Mouse (Mus musculus): ENCODE results near the gene Ugt1a9.

Ugt1a9 gene

GRCm38 (mm10) chr1:88258881-88259642 is 188.5 kb downstream of the Ugt1a9 start:
- peak; percentile 44 for DNase-seq (ENCODE audit: low read depth, low spot score)

- no peak for DNase-seq (ENCODE audit: low read depth, low spot score)
These were observed 189.0 kb downstream of the Ugt1a9 start for GRCm38 (mm10) chr1:88259643-88260024.

GRCm38 (mm10) chr1:88260114-88260513 is 189.5 kb downstream of the Ugt1a9 start:
- no peak for DNase-seq (ENCODE audit: low read depth, low spot score)

GRCm38 (mm10) chr1:88260604-88261377 is 190.2 kb downstream of the Ugt1a9 start:
- no peak for DNase-seq (ENCODE audit: low read depth, low spot score)

GRCm38 (mm10) chr1:88261706-88262105 is 191.1 kb downstream of the Ugt1a9 start:
- DNase-seq (ENCODE audit: low read depth, low spot score): no peak

GRCm38 (mm10) chr1:88262255-88262654 is 191.7 kb downstream of the Ugt1a9 start:
- peak; percentile 52 for DNase-seq (ENCODE audit: low read depth, low spot score)

- DNase-seq (ENCODE audit: low read depth, low spot score): no peak
These were observed 192.4 kb downstream of the Ugt1a9 start for GRCm38 (mm10) chr1:88262961-88263360.

- DNase-seq (ENCODE audit: low read depth, low spot score): no peak
These were observed 193.2 kb downstream of the Ugt1a9 start for GRCm38 (mm10) chr1:88263778-88264177.

- DNase-seq (ENCODE audit: low read depth, low spot score): no peak
These were observed 193.8 kb downstream of the Ugt1a9 start for GRCm38 (mm10) chr1:88264237-88264868.

- DNase-seq (ENCODE audit: low read depth, low spot score): no peak
These were observed 194.3 kb downstream of the Ugt1a9 start for GRCm38 (mm10) chr1:88264869-88265240.

GRCm38 (mm10) chr1:88266123-88266522 is 195.5 kb downstream of the Ugt1a9 start:
- no peak for DNase-seq (ENCODE audit: low read depth, low spot score)

- no peak for DNase-seq (ENCODE audit: low read depth, low spot score)
These were observed 196.9 kb downstream of the Ugt1a9 start for GRCm38 (mm10) chr1:88267489-88267888.

GRCm38 (mm10) chr1:88268070-88268469 is 197.5 kb downstream of the Ugt1a9 start:
- DNase-seq (ENCODE audit: low read depth, low spot score): no peak
